Mouse (Mus musculus) megakaryocyte, embryonic 14.5 days (primary cell): ENCODE data around the gene Gm45213. TPM values are rescaled to one million over a fixed set of nuclear protein-coding genes. Genes with fewer than 3 reads are reported as not detected.
A peak's percentile ranks its signal among the peaks of the same experiment; 100 is the strongest.
"Not testable (repeated sequence)": the region's sequence is repeated elsewhere in the genome, so short reads cannot be mapped to it uniquely, and the experiment has no call there.

ENCODE experiments used
- H3K27me3 ChIP-seq: replicated peaks from 2 replicates; pipeline ENCODE3; 2012; ENCODE audit warnings: inconsistent platforms
- H3K36me3 ChIP-seq: replicated peaks from 2 replicates; pipeline ENCODE3; 2012; ENCODE audit warnings: low read length, inconsistent platforms, mixed read lengths
- H3K4me1 ChIP-seq: 2 replicates; pipeline ENCODE4 v1.6.1; 2012; ENCODE audit warnings: inconsistent platforms
- H3K4me3 ChIP-seq: replicated peaks from 2 replicates; pipeline ENCODE3; 2012; ENCODE audit warnings: moderate library complexity, mild to moderate bottlenecking, inconsistent platforms
- H3K9me3 ChIP-seq: 2 replicates; pipeline ENCODE4 v1.6.1; 2012; ENCODE audit warnings: inconsistent platforms
- FLI1 ChIP-seq: IDR thresholded peaks from 2 replicates; pipeline ENCODE4 v1.6.1; 2012; ENCODE audit warnings: low read length, inconsistent platforms, mixed read lengths
- GATA1 ChIP-seq: IDR thresholded peaks from 3 replicates; pipeline ENCODE4 v1.6.1; 2012; ENCODE audit warnings: mixed read lengths, low read length, inconsistent platforms, borderline replicate concordance
- polyA plus RNA-seq: library from polyadenylated mRNA; stranded (reverse); fragments of >175 nt; gene quantifications from 2 replicates; pipeline ENCODE4 v1.2.3, GENCODE M21; 2012; ENCODE audit warnings: low replicate concordance; ENCODE audit not compliant: insufficient read depth

Gene Gm45213
- polyA plus RNA-seq, 1 experiment = not detected

DNA sequence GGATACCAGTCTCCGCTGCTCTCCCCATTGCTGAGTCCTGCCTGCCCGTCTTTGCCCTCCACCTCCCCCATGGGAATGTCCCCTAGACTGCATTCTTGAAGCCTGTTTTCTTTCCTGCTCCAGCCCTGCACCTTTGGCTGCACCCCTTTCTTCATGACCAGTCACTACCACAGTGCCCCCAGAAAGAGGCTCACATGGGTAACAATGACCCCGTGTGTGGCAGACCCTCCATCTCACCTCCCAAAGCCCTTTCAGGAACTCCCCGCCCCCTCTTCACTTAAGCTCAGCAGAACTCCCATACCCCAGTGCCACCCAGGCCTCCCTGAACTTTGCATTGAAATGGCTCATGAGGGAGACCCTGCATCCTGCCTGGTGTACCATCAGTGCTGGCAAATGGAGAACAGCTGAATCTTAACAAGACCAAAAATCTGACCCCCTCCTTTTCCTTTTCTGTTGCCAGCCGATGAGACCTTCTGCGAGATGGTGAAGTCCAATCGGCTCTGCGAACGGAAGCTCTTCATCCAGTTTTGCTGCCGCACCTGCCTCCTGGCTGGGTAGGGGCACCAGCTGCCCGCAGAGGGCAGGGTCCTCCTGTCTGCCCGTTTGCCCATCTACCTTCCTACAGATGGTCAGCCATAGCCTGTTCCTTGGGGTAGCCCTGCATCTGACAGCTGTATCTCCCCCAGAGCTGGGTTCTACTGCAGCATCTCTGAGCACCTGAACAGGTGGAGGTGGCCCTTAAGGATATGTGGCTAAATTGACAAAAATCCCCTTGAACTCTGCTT is 5.2 kb downstream of the Gm45213 start:
- TF ChIP-seq FLI1 (no peak), GATA1 (no peak)
- Histone ChIP-seq H3K9me3 (peaks cover 7% of the 10 kb centered on the region), H3K4me1 (peaks cover 23% of the 10 kb centered on the region), H3K36me3 (no peaks in the 10 kb centered on the region), H3K4me3 (no peak overlapping the region), H3K27me3 (peaks cover 62% of the 10 kb centered on the region)

DNA sequence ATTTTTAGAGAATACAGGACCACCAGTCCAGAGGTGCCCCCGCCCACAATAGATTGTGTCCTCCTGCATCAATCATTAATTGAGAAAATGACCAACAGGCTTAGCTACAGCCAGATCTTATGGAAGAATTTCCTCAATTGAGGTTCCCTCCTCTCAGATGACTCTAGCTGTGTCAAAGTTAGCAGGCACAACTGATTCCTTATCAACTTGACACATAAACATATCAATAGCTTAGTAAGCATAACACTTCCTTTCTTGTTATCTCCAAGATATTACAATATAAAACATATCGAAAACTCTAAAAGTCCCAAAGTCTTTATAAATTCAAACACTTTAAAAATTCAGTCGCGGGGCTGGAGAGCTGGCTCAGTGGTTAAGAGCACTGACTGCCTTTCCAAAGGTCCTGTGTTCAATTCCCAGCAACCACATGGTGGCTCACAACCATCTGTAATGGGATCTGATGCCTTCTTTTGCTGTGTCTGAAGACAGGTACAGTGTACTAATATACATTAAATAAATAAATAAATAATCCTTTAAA is 10.6 kb downstream of the Gm45213 start:
- Histone ChIP-seq H3K27me3 (peaks cover 17% of the 10 kb centered on the region), H3K4me1 (peaks cover 20% of the 10 kb centered on the region), H3K4me3 (no peak overlapping the region), H3K36me3 (no peaks in the 10 kb centered on the region), H3K9me3 (peaks cover 15% of the 10 kb centered on the region)
- TF ChIP-seq FLI1 (no peak), GATA1 (no peak)

DNA sequence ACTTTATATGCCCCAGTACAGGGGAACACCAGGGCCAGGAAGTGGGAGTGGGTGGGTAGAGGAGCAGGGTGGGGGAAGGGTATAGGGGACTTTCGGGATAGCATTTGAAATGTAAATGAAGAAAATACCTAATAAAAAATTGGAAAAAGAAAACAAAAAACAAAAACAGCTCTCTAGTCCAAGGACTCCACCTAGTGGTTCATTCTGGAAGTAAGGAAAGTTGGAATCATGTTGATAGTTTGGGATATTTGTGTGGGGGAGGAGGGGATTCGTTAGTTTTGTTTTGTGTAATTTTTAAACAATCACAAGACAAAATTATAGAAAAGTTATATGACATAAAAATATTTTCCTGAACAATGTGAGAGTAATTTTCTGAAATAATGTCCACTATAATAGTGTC is 12.0 kb downstream of the Gm45213 start:
- H3K36me3 ChIP-seq, H3K4me3 ChIP-seq, H3K27me3 ChIP-seq: not testable (repeated sequence)
- Histone ChIP-seq H3K9me3 (peaks cover 15% of the 10 kb centered on the region), H3K4me1 (peaks cover 31% of the 10 kb centered on the region)

DNA sequence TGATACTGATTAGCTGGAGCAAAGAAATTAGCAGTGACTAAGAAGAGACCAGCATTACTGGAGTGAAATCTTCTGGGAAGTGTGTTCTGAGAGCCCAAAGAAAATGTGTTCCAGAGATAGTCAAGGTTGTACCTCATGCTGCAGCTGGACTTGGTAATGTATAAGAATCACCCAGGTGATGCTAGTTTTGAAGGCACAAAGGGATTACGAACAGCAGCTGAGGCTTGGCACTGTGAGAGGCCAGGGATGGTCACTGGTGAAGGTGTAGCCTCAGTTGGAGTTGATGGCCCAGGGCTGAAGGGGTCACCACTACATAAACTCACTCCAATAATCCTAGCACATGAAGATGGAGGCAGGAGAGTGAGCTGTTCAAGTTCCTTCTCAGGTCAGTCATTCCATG is 15.3 kb downstream of the Gm45213 start, which contains the start of gene Snrpa1:
Snrpa1 (plus strand) TSS at position 301 of the 400 bp plus-strand sequence.
- H3K4me3 ChIP-seq = peak within 1 kb of the TSS; percentile 99
- TF ChIP-seq GATA1 = no peak
- TF ChIP-seq FLI1 = no peak
- H3K4me1 ChIP-seq = peaks cover 35% of the 10 kb centered on the region
- H3K27me3 ChIP-seq = peaks cover 3% of the 10 kb centered on the region
- peaks cover 9% of the 10 kb centered on the region for H3K9me3 ChIP-seq
- peaks cover 17% of the 10 kb centered on the region for H3K36me3 ChIP-seq

DNA sequence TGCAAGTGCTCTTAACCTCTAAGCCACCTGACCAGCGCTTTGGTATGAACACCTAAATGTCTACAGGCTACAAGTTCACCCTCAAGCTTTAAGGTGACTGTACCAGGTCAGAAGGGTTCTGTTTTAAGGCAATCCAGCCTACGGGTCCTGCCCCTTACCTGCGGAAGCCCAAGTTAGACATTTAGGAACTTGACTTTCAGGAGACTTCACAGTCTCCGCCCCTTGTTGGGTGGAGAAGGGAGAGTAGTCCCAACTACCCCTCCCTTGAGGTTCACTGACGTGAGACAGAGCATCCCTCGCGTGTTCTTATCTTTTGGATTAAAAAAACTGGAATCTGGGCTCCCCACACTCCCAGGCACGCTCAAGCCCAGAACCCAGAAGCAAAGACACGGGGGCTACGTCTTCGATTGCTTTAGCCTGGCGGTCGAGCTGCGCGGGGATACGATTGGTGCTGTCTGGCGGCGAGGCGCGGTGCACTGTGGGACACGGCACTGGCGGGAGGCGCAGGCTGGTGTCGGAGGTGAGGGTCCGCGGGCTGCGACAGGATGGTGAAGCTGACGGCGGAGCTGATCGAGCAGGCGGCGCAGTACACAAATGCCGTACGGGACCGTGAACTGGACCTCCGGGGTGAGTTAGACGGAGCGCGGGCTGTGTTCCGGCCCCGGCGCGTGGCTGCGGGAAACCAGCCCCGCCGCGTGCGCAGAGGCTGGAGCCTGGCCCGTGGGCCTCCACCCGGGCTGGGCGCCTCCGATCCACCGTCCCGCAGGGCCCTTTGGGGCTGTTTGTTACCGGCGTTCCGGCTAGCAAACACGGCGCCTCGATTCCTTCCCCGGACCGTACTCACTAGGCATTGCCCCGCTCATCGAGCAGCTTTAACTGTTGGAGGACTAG is 16.9 kb downstream of the Gm45213 start:
- H3K27me3 ChIP-seq = peaks cover 3% of the 10 kb centered on the region
- no peak for TF ChIP-seq FLI1

DNA sequence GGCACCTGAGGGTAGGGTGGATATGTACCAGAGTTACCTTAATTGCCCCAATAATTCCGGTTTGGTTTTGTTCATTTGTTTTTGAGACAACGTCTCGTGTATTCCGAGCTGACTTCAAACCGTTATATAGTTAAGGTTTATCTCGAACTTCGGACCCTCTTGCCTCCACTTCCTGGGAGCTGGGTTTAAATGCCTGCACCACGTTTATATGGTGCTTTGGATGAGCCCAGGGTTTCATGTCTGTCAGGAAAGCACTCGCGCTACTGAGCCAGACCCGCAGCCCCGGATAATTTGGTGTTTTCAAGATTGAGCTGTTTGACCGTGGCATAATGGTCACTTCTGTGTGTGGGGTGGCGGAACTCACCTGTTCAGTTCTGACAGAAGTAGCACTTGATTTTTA is 17.7 kb downstream of the Gm45213 start:
- H3K4me3 ChIP-seq = peak overlapping the region; percentile 99
- H3K36me3 ChIP-seq = peaks cover 39% of the 10 kb centered on the region
- TF ChIP-seq FLI1 (no peak), GATA1 (no peak)
- peaks cover 9% of the 10 kb centered on the region for H3K9me3 ChIP-seq
- H3K27me3 ChIP-seq = peaks cover 3% of the 10 kb centered on the region
- peaks cover 35% of the 10 kb centered on the region for H3K4me1 ChIP-seq

More for the DNA sequence above, 16.9 kb downstream of the Gm45213 start:
- H3K9me3 ChIP-seq = peaks cover 9% of the 10 kb centered on the region
- peaks cover 32% of the 10 kb centered on the region for H3K36me3 ChIP-seq
- H3K4me3 ChIP-seq = peak overlapping the region; percentile 99
- H3K4me1 ChIP-seq = peaks cover 35% of the 10 kb centered on the region

DNA sequence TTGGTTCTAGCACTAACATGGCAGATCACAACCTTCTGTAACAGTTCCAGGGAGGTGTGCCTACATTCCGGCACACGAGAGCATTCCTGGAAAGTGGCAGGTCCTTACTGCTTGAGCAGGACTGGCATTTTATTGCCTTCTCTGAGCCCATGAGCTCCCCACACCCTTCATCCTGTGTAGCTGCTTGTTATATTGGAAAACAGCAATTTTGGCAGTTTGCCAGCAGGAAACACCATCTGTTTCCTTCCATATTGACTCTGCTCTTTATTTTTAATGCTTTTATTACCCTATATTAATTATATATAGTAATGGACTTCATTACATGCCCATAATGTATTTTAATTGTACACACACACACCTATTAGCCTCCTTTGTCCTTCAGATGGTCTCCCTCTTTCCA is 33.0 kb downstream of the Gm45213 start:
- H3K4me1 ChIP-seq = peaks cover 50% of the 10 kb centered on the region
- no peaks in the 10 kb centered on the region for H3K27me3 ChIP-seq
- TF ChIP-seq FLI1 (no peak), GATA1 (no peak)
- no peak overlapping the region for H3K4me3 ChIP-seq
- peaks cover 68% of the 10 kb centered on the region for H3K36me3 ChIP-seq
- H3K9me3 ChIP-seq = no peaks in the 10 kb centered on the region

DNA sequence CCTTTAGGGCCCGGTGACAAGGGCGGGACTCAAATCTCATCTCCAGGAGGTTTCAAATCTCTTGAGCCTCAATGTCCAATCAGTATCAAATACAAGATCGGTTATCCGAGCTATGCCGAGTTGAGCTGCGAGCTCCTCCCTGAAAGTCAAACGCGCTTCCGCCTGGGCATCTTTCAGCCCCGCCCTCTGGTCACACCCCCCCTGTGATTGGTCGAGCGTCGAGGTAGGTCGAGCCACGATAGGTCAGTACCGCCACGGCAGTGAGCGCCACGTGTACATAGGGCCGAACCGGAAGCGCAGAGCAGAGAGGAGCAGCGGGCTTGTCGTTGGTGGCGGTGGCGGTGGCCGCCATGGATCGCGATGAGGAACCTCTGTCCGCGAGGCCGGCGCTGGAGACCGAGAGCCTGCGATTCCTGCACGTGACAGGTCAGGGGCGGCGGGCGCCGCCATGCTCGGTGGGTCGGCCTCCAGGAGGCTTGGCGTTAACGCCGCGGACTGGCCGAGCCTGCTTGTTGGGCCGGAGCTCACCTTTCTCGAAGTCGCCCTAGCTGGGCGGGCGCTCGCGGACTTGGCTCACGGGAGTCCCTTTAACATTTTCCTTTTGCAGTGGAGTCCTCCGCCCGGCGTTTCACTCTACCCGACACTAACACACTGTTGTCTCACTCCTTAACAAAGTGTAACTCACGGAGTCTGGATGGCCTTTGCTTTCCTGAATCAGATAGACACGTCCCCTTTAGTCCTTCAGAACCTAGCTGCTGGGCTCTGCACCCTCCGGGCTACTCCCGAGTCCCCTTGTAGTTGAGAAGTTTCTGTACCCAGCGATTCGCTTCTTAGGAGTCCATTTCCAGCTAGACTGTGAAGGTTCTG is 36.2 kb downstream of the Gm45213 start, which contains the start of gene Selenos:
Selenos (plus strand) TSS at position 286 of the 867 bp plus-strand sequence.
- H3K27me3 ChIP-seq = no peaks in the 10 kb centered on the region
- no peaks in the 10 kb centered on the region for H3K9me3 ChIP-seq
- peak; percentile 49; the same call in 1 of the 2 replicates for TF ChIP-seq FLI1
- TF ChIP-seq GATA1 = no peak
- peaks cover 68% of the 10 kb centered on the region for H3K4me1 ChIP-seq
- peaks cover 67% of the 10 kb centered on the region for H3K36me3 ChIP-seq
- peak within 1 kb of the TSS; percentile 94 for H3K4me3 ChIP-seq

DNA sequence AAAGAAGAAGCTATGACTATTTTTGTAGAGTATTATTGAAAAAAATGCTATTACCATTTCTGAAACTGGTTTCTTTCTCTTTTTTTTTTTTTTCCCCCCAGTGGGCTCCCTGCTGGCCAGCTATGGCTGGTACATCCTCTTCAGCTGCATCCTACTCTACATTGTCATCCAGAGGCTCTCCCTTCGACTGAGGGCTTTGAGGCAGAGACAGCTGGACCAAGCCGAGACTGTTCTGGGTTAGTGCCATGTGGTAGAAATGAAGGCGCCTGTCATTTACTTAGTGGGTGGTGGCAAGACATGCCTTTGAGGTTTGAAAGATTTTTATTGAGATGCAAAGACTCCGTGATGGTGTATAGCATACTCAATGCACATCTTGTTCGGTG is 36.8 kb downstream of the Gm45213 start:
- Histone ChIP-seq H3K36me3 (peaks cover 67% of the 10 kb centered on the region), H3K27me3 (no peaks in the 10 kb centered on the region), H3K9me3 (no peaks in the 10 kb centered on the region), H3K4me3 (peak overlapping the region; percentile 94), H3K4me1 (peaks cover 65% of the 10 kb centered on the region)
- no peak for TF ChIP-seq GATA1
- TF ChIP-seq FLI1 = no peak
